Mouse (Mus musculus) embryonic fibroblast, embryonic 13.5 days (primary cell): ENCODE data around the gene Pcp2. TPM values are rescaled to one million over a fixed set of nuclear protein-coding genes. Genes with fewer than 3 reads are reported as not detected.

Experiments used
- H3K27ac ChIP-seq: 2 replicates; pipeline ENCODE4 v1.5.1; 2012; ENCODE audit warnings: low read length, control low read depth, inconsistent platforms; ENCODE audit not compliant: insufficient read depth
- H3K4me1 ChIP-seq: 2 replicates; pipeline ENCODE4 v1.6.1; 2011; ENCODE audit warnings: low read length; ENCODE audit not compliant: control insufficient read depth, insufficient read depth
- H3K4me3 ChIP-seq: 2 replicates; pipeline ENCODE4 v1.5.1; 2011; ENCODE audit warnings: mild to moderate bottlenecking, control low read depth, low read length; ENCODE audit not compliant: insufficient read depth
- CTCF ChIP-seq: IDR thresholded peaks from 2 replicates; pipeline ENCODE4 v1.5.1; 2011; ENCODE audit warnings: mild to moderate bottlenecking, control low read depth, low read length, moderate library complexity, borderline replicate concordance; ENCODE audit not compliant: insufficient read depth
- POLR2A ChIP-seq: IDR thresholded peaks from 2 replicates; pipeline ENCODE4 v1.6.1; 2011; ENCODE audit warnings: low read depth, mild to moderate bottlenecking, control low read depth, low read length, moderate library complexity
- polyA plus RNA-seq: library from polyadenylated mRNA; stranded (reverse); fragments of >200 nt; gene quantifications from 2 replicates; pipeline ENCODE4 v1.2.4, GENCODE M21; 2011; ENCODE audit warnings: low read depth; ENCODE audit not compliant: missing spikeins, insufficient read length

Gene Pcp2
- not detected in 2 replicates for polyA plus RNA-seq

DNA sequence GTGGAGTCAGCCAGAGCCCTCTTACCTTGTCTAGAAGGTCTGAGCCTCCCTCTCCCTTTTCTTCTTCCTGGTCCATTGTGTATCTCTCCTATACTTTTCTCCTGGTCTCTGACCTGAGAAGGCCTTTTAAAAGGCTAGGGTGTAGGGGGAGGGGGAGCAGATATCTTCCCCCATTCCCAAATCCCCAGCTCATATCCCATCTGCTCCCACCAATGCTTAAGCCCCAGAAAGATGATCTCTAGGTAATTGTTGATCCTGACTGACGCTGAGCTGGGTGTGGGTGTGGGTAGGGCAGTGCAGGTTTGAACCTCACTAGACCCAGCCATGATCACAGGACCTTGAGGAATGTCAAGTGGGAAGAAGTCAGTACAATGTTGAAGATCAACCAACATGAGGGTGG lies at the start of gene Pcp2:
TSS of gene Pcp2 (minus strand) at position 101 of the 400 bp plus-strand sequence.
- Histone ChIP-seq H3K4me1 (no peaks in the 10 kb centered on the region), H3K4me3 (no peak within 1 kb of the TSS), H3K27ac (no peak within 1 kb of the TSS)
- no peak for TF ChIP-seq CTCF
- TF ChIP-seq POLR2A = no peak

DNA sequence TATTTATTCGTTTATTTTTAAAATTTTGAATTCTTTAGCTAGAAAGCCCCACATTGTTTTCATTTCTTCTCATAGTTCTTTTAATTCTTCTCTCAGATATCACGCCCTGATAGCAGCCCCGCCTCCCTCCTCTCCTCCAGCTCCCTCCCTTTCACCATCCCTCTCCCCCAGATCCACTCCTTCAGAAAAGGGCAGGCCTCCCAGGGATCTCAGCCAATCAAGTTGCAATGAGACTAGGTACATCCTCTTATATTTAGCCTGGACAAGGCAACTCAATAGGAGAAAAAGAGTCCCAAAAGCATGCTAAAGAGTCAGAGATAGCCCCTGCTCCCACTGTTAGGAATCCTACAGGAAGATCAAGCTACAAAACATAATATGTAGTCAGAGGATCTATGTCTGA lies 49.3 kb upstream of the Pcp2 start:
- TF ChIP-seq POLR2A (no peak), CTCF (no peak)

DNA sequence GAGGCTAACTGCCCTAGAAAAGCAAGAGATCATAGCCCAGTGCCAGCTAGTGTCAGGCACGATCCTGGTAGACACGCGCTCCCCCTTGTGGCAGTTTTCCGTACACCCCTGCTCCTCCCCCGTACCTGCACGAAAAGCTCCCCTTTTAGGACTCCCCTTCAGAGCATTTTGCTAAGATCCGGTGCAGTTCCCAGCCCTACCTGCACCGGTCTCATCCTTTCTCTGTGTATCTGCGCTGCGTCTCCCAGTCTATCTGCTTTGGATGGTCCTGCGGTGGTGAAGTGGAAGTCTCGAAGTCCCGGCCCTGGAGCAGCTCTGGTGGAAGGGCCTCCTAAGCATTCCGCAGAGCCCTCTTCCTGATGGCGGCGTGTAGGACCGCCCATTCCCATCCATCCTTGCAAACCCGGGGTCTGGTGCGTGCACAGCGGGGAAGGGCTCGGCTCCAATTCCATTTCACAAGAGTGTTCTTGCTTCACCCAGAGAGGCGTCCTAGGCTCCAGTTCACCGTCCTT lies 46.7 kb upstream of the Pcp2 start, which contains the start of gene Fcor:
TSS of gene Fcor (minus strand) at position 383 of the 512 bp plus-strand sequence.
- no peaks in the 10 kb centered on the region for H3K4me1 ChIP-seq
- TF ChIP-seq CTCF = peak; percentile 98
- TF ChIP-seq POLR2A = peak; percentile 79
- H3K27ac ChIP-seq = no peak within 1 kb of the TSS
- H3K4me3 ChIP-seq = peak within 1 kb of the TSS; percentile 54

More for the DNA sequence above, 49.3 kb upstream of the Pcp2 start:
- H3K4me1 ChIP-seq = no peaks in the 10 kb centered on the region
- H3K27ac ChIP-seq = no peak overlapping the region
- no peak overlapping the region for H3K4me3 ChIP-seq

GRCm38 (mm10) chr8:3670388-3670787 lies 45.0 kb upstream of the Pcp2 start:
- TF ChIP-seq POLR2A (no peak), CTCF (no peak)
- H3K4me1 ChIP-seq = no peaks in the 10 kb centered on the region
- H3K27ac ChIP-seq = no peak overlapping the region
- no peak overlapping the region for H3K4me3 ChIP-seq

DNA sequence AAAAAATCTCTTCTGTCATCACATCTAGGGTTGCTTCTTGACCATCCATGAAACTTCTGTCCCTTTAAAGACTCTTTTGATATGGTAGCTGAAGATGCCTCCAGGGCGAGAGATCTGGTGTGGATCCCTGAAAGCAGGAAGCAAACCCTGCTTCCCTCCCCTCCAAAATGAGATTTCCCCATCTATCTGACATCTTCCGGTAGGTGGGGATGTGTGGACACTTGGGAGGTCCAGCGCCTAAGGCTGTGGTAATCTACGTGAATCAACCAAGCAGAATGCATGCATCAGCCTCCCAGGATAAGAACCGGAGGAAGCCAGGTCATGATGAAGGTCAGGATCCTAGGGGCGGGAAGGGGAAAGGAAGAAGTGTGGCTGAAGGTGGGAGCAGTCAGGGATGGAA lies 40.2 kb upstream of the Pcp2 start, which contains the start of gene Mcemp1:
TSS of gene Mcemp1 (plus strand) at position 248 of the 400 bp plus-strand sequence.
- Histone ChIP-seq H3K4me3 (no peak within 1 kb of the TSS), H3K27ac (no peak within 1 kb of the TSS), H3K4me1 (no peaks in the 10 kb centered on the region)
- TF ChIP-seq CTCF (no peak), POLR2A (no peak)

- H3K27ac ChIP-seq = no peak overlapping the region
- H3K4me1 ChIP-seq = no peaks in the 10 kb centered on the region
- no peak overlapping the region for H3K4me3 ChIP-seq
- TF ChIP-seq POLR2A (no peak), CTCF (no peak)
Observed at GRCm38 (mm10) chr8:3664405-3664804, 39.1 kb upstream of the Pcp2 start.

GRCm38 (mm10) chr8:3660889-3661288 lies 35.5 kb upstream of the Pcp2 start:
- TF ChIP-seq CTCF (no peak), POLR2A (no peak)
- Histone ChIP-seq H3K4me3 (no peak overlapping the region), H3K4me1 (no peaks in the 10 kb centered on the region), H3K27ac (no peak overlapping the region)

- no peaks in the 10 kb centered on the region for H3K4me1 ChIP-seq
- no peak for TF ChIP-seq CTCF
- no peak for TF ChIP-seq POLR2A
- H3K4me3 ChIP-seq = no peak overlapping the region
- no peak overlapping the region for H3K27ac ChIP-seq
Observed at GRCm38 (mm10) chr8:3656725-3657381, 31.5 kb upstream of the Pcp2 start.

DNA sequence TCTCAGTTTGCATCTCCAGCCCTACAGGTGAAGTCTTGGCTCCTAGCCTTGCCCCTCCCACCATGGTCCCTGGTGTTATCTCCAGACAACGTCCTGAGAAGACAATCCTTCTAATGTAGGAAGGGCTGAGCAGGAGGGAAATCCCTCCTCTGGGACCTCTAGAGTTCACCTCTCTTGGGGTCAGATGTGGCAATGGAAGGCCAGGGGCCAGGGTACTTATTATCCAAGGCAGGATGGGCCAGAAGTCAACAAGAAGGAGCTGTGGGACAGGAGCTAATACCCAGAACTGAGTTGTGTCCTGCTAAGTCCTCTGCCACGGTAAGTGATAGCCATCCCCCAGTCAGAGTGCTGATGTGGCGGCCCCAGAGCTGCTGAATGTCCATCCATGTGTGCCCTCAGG lies 30.2 kb upstream of the Pcp2 start, which contains the start of gene Retn:
TSS of gene Retn (plus strand) at position 245 of the 400 bp plus-strand sequence.
- no peak for TF ChIP-seq CTCF
- no peak for TF ChIP-seq POLR2A
- Histone ChIP-seq H3K4me3 (no peak within 1 kb of the TSS), H3K4me1 (no peaks in the 10 kb centered on the region), H3K27ac (no peak within 1 kb of the TSS)

DNA sequence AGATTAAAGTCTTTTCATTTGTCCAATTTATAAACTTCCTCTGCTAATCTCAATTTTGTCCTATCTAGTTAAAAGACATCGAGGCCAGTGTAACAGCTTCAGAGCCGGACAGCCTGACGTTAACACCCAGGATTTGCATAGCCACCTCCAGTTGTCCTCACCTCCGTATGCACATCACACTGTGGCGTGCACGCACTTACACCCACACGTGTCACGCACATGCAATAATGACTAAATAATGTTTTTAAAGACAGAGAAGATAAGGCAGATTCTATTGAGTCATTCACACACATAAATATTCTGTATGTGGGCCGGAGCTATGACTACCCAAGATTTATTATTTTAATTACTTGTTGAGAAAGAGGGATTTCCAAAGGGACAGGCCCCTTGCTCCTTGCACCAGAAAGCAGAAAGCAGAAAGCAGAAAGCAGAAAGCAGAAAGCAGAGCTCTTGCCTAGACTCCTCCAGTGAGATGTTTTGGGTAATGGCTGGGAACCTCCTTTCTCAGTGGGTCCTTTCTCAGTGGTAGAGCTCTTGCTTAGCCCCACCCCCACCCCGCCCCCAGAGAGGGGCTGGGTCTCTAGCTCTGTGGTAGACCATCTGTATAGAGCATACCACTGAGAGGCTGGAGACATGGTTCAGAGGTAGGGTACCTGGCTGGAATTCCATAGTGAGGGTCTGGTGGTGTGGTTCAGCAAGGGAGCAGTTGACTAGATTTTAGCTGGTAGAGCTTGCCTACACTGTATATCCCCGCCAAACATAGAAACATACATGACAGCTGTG lies 29.6 kb upstream of the Pcp2 start:
- Histone ChIP-seq H3K27ac (no peak overlapping the region), H3K4me1 (no peaks in the 10 kb centered on the region), H3K4me3 (no peak overlapping the region)
- TF ChIP-seq POLR2A (no peak), CTCF (no peak)

DNA sequence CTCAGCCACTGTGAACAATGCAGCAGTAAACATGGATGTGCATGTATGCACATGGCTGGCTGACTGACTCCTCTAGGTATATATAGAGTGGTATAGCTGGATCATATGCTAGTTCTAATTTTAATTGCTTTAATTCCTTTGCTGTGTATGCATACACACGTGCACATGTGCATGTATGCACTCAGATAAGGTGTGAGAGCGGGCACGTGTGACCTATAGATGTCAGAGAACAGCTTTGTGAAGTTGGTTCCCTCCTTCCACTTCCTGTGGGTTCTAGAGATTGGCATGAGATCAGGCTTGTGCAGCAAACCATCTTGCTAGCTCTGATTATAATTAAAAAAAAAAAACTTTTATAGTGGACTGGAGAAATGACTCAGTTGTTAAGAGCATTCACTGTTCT lies 27.5 kb upstream of the Pcp2 start:
- TF ChIP-seq CTCF (no peak), POLR2A (no peak)
- no peaks in the 10 kb centered on the region for H3K4me1 ChIP-seq
- no peak overlapping the region for H3K4me3 ChIP-seq
- no peak overlapping the region for H3K27ac ChIP-seq
